19 mouse cellular contexts compared by ENCODE assay signal in genomic region chr8:124082616-124083015, GRCm38 (mm10).
"Had no signal": no experiment of that assay in that cellular context is flagged by ENCODE, and none has a peak within 500 bp of the region (broad histone marks: within the 10 kb centered on the region; RNA-seq: fewer than 3 reads in every experiment).

No protein-coding gene starts in this region.

- H3K27me3 ChIP-seq: liver, embryonic 15.5 days; neural tube, embryonic 13.5 days had no signal

- H3K4me1 ChIP-seq: midbrain, embryonic 12.5 days had no signal

- DNase-seq: kidney, adult 8-10 months; kidney, postnatal 4 days; lung, adult 2 months; lung, postnatal 4 days; retina, postnatal 1 day; thymus, postnatal 4 days had no signal

- H3K27ac ChIP-seq: kidney, postnatal 0 days; layer of hippocampus, adult 2 months; limb, embryonic 10.5 days; liver, embryonic 15.5 days; midbrain, embryonic 12.5 days; neural tube, embryonic 13.5 days; stomach, postnatal 0 days had no signal

- H3K36me3 ChIP-seq: limb, embryonic 10.5 days; liver, embryonic 15.5 days; midbrain, embryonic 12.5 days; neural tube, embryonic 13.5 days had no signal

- H3K4me3 ChIP-seq: layer of hippocampus, adult 2 months; limb, embryonic 10.5 days; liver, embryonic 15.5 days; megakaryocyte, embryonic 14.5 days; midbrain, embryonic 12.5 days; neural tube, embryonic 13.5 days had no signal

- H3K9ac ChIP-seq: liver, embryonic 15.5 days; midbrain, embryonic 12.5 days; neural tube, embryonic 13.5 days had no signal

- ATAC-seq: inflammation-experienced regulatory T-cells, adult 6 months; intestine, postnatal 0 days; lung, postnatal 0 days; midbrain, embryonic 16.5 days had no signal

- H3K4me2 ChIP-seq: liver, embryonic 11.5 days; liver, embryonic 15.5 days; midbrain, embryonic 12.5 days; neural tube, embryonic 13.5 days had no signal

- H3K9me3 ChIP-seq: limb, embryonic 10.5 days; liver, embryonic 15.5 days; midbrain, embryonic 12.5 days; neural tube, embryonic 13.5 days had no signal
